Mouse (Mus musculus) myocyte (in vitro differentiated cells): ENCODE measurements around the gene Dpp6.

Experiments used
- E2F4 ChIP-seq: IDR thresholded peaks from one replicate; pipeline ENCODE4 v1.6.1; 2011; ENCODE audit warnings: mild to moderate bottlenecking, control low read depth, moderate library complexity; ENCODE audit not compliant: insufficient read depth
- MYOD1 ChIP-seq, 3 experiments: IDR thresholded peaks; one replicate each; pipeline ENCODE4 v1.6.1; 2011; ENCODE audit warnings: control low read depth in 2 of 3, low read depth in 2 of 3, mild to moderate bottlenecking in 2 of 3, moderate library complexity in 1 of 3; ENCODE audit not compliant: insufficient read length in 2 of 3, control insufficient read depth in 1 of 3
- POLR2A ChIP-seq: IDR thresholded peaks from one replicate; pipeline ENCODE4 v1.6.1; 2011; ENCODE audit warnings: low read depth, mild to moderate bottlenecking, control low read depth, moderate library complexity; ENCODE audit not compliant: insufficient read length
- POLR2AphosphoS2 ChIP-seq: IDR thresholded peaks from one replicate; pipeline ENCODE4 v1.6.1; 2011; ENCODE audit warnings: low read depth, control low read depth; ENCODE audit not compliant: insufficient read length

GRCm38 (mm10) chr5:27249951-27250350, 432.9 kb downstream of the Dpp6 start:
- TF ChIP-seq POLR2A (no peak), POLR2AphosphoS2 (no peak), E2F4 (no peak), MYOD1 (IDR thresholded peaks at IDR 0.05; ENCODE audit: control insufficient read depth in 1 of 3, insufficient read length in 2 of 3, low read depth in 2 of 3) (no peak)
